Mouse (Mus musculus) adrenal gland, postnatal 25 days (tissue): ENCODE measurements at regions not wholly inside any gene's neighbourhood (a gene's known extent, or its start where the extent isn't known, plus 50 kb on each side); places are given as distances from the start of the nearest gene placed in this dataset.

Experiments
- DNase-seq: peaks from one replicate; pipeline ENCODE4 v3.0.0; 2021; ENCODE audit warnings: mixed read lengths

GRCm38 (mm10) chr12:26534229-26535105, 65.5 kb downstream of the Cmpk2 start:
- no peak for DNase-seq

DNA sequence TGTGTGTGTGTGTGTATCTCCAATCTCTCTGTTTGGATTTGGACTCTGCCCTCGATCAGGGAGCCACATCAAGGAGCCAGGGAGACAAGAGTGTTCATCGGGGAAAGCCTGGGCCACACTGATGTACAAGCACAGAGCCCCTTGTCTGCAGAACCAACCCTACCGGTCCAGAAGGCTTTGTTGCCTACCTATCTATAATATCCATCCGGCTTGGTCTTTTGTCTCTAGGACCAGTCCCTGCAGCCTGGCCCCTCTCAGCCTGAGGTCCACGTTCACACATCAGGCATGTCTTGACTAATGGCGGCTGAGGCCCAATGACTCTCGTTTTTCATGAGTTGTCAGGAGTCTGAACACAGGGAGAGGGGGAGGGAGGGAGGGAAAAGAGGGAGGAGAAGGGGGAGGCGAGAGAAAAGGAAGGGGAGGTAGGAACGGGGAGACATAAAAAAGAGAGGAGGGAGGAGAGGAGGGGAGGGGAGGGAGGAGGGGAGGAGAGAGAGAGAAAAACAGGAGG, 64.7 kb downstream of the Cmpk2 start:
- no peak for DNase-seq

DNA sequence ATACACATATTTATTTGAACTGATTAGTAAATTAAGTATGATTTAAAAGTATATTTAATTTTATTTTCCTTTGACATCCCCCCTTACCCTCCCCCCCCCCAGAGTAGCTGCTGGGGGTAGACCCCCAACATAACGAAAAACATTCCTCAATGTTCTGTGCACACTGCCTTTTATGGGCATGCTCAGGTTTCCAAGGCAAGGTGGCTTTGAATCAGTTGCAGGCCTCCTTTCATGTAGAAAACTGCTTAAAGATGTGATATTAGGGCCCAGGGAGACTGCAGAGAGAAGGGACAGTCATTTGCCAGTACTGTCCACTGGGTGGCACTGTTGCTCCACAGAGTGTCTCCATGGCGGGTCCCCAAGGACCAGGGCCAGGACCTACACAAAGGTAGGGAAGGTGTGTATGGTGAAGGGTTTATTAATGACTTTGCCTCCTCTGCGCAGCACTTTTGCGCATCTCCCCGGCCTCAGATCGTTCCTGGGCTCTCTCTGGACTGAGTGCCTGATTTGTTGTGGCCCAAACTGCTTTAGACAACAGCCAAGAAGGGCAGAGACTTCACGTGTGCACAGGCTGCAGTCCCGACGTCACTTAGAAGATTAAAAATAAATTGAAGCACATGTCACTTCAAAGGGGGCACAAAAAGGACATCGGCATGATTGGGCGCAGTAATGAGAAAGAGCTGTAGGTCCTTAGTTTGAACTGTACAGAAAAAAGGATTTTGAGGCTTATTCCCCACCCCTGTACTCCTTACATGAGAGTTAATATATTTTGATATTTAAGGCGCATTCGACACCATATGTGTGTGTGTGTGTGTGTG, 64.0 kb downstream of the Cmpk2 start:
- peak; percentile 82 for DNase-seq

DNA sequence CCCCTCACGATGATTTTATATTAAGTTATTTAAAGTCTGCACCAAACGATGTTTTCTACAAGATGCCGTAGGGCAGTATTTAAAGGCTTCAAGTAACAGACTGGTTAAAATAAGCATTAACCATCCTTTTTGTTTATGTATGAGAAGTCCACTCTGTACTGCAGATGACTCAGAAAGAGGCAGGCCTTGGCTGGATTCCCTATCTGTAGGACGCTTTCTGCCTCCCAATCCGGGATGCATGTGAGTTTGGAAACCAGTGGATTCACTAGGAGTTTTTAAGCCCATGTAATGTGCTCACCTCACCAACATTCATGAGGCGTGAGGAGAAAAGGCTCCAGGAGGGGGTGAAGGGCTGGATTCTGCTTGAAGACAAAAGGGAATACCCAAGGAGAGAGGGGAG, 63.1 kb downstream of the Cmpk2 start:
- DNase-seq, result no peak
